Mouse (Mus musculus) cerebellum, postnatal 36 days (tissue): ENCODE measurements around the gene Ttll10.

Source experiments
- DNase-seq, 2 experiments: peaks; one replicate each; pipeline ENCODE4 v3.0.0; 2021 to 2022; ENCODE audit warnings: mixed read lengths in 2 of 2

Ttll10 gene

DNA sequence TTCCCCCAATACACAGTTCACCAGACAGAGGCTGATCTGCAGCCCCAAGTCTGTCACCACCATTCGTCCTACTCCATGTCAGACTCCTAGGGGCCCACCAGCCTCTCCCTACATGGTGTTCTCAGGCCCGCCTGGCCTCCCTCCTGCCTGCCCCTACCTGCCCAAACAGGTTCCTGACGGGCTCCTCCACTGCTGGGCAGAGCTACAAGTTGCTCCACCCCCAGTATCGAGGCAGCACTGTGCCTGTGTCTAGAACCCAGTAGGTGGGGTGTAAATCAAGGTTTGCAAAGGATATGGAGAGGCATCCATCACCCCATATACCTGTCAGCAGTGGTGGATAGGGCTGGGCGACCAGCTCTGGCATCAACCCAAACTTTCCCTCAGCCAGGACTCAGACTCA, at the start of gene Ttll10:
Ttll10 (minus strand) TSS at position 154 of the 400 bp plus-strand sequence.
- DNase-seq: no peak

DNA sequence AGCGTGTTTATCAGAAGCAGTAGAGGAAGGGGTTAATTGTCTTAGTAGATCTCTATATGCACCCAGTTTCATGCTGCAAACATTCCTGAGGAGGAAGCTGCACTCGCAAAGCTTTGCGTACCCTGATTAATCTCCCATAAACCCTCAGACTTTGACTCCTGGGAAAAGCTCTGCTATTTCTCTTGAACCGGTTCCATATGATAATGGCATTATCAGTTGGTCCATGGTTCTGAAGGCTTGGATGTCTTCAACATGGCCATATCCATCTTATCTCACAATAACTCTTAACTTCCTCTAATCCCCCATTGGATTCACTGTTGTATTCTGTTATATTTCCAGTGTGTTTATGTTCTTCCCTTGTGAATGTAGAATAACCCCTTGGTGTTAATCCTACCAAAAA, 44.1 kb upstream of the Ttll10 start:
- no peak for DNase-seq

- no peak for DNase-seq
Measured at GRCm38 (mm10) chr4:156101481-156101903, 42.3 kb upstream of the Ttll10 start.

- DNase-seq: no peak
Measured at GRCm38 (mm10) chr4:156100501-156100900, 41.3 kb upstream of the Ttll10 start.

DNA sequence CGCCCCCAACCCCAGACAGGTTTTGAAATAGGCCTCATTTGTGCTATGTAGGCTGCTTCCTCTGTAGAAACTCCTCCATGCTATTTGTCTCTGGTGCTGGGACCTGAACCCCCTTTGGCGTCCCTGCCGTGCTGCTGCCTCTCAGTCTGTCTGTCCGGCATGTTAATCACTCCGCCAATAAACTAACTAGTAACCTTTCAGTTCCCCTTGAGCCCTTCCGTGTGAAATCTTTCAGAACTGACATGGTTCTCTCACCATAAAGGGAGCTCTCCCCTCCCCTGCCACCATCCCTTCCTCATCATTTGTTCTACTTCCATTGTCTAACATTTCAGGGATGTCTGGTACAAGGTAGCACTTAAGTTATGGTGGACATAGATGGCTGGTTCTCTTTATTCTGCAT, 40.2 kb upstream of the Ttll10 start:
- DNase-seq: no peak

- no peak for DNase-seq
Measured at GRCm38 (mm10) chr4:156097770-156098366, 38.7 kb upstream of the Ttll10 start.

GRCm38 (mm10) chr4:156096191-156096590, 37.0 kb upstream of the Ttll10 start:
- no peak for DNase-seq

GRCm38 (mm10) chr4:156093758-156094157, 34.5 kb upstream of the Ttll10 start:
- DNase-seq: no peak

- no peak for DNase-seq
Measured at GRCm38 (mm10) chr4:156092765-156093164, 33.6 kb upstream of the Ttll10 start.

- DNase-seq: no peak
Measured at GRCm38 (mm10) chr4:156091236-156091635, 32.0 kb upstream of the Ttll10 start.

- no peak for DNase-seq
Measured at GRCm38 (mm10) chr4:156087398-156088087, 28.3 kb upstream of the Ttll10 start.

DNA sequence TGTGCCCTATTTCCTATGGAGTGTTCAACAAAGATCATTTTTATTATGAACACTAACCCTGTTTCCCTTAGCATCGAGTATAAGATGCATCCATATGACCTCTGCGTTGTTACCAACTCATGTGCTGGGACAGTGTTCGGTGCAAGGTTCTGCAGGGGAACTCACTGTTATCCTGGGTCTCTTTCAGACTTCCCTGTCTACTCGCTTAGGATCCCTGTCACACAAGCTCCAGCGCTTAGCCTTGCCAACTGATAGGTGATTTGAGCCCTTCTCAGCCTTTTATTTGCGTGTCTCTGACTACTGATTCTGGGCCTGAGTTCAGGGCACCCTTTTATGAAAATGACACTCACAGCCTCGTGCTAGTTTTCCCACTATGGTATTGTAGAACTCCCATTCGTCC, 26.0 kb upstream of the Ttll10 start:
- DNase-seq: no peak

GRCm38 (mm10) chr4:156084096-156084879, 25.1 kb upstream of the Ttll10 start:
- no peak for DNase-seq

DNA sequence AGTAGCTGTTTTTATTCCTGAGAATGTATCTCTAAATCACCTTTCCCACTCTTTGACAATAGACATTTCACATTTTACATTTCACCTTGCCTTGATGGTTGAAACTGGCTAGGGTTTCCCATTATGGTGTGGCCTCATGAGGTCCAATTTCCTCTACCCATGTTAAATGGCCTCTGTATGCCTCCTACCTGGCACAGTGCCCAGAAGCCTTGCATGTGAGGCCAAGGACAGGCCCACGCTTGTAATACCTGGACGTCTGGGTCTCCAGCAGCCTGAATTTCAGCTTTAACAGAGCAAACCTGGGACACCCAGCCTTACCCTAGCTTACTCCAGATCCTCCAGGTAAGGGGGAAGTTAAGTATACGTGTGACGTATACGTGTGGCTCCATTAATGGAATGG, 24.1 kb upstream of the Ttll10 start:
- peak in 1 of 2 experiments; percentile 12 for DNase-seq

DNA sequence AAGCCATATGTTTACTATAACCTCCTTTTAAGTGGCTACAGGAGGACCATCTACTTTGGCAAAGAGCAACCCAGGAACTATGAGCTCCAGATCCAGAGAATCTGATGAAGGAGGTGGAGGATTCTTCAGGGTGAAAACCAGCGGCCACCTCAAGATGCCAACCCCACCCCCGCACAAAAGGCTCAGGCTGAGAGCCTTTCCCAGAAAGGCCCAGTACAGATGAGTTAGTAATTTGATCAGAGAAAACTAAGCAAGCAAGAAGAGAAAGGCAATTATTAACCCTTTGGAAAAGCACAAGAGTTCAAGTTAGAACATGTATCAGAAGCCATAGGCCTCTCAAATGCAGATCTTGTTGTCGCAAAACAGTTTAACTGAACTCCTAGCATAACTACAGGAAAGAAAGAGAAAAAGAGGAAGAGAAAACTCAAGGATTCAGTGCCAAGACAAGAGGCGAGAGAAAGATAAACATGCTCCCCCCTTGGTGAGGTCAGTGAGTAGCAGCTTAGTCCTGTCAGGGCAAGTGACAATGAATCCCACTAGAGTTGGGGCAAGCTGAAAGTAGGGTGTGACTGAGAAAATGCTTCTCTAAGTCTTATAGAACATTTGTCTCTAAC, 23.5 kb upstream of the Ttll10 start:
- DNase-seq: no peak

DNA sequence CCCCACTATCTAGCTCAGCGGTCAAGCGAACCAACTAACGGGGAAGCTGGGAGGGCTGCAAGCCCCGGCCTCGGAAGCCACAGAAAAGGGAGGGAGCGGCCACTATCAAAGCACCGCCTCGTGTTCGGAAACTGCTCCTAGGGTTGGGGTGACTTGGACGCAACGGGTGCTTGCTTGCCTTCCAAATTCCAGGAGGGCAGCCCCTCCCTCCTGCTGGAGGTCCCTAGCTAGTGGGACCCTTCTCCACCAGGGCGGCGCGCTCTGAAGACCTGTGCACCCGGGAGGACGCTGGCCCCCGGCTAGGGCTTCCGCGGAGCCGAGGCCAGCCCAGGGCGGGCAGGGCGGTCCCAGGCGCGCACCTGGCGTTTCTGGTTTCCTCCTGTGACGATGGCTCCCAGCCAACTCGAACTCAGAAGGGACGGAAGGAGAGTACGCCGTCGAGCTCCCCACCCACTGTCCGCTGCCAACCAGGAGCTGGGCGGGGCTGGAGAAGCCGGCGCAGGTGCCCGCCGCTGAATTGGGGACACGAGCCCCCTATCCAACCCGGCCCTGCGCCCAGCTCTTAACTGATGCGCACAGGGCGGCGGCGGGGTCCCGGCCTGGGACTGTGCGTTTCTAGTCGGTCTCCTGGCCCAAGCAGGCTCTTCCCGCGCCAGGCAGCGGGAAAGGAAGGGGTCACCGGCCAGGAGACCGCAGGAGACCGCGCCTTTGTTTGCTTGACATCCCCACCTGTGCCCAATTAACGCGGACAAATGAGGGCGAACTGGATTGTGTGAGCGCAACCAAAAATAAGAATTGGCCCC, 18.5 kb upstream of the Ttll10 start:
- DNase-seq: peak; percentile 52 to 70

GRCm38 (mm10) chr4:156076911-156077382, 17.7 kb upstream of the Ttll10 start:
- peak in 1 of 2 experiments; percentile 4 for DNase-seq

DNA sequence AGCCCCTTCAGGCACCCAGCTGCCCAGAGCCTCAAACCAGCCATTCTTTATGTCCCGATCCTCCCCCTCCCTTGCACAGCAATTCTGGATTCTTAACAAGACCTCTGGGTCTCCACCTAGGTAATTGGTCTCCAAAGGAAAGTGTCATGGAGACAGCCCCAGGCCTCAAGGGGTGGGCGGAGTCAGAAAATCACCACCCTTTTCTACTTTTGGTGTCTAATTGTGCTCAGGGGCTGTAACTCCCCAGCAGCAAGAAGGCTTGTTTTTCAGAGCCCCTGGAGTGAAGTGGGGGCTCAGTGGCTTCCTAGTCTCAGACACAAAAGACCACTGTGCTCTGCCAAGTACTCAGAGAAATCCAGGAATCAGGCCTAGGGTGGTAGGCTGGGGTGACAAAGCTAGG, 11.5 kb upstream of the Ttll10 start:
- DNase-seq: no peak

GRCm38 (mm10) chr4:156070276-156070675, 11.1 kb upstream of the Ttll10 start:
- no peak for DNase-seq

- DNase-seq: no peak
Measured at GRCm38 (mm10) chr4:156069701-156070100, 10.5 kb upstream of the Ttll10 start.

DNA sequence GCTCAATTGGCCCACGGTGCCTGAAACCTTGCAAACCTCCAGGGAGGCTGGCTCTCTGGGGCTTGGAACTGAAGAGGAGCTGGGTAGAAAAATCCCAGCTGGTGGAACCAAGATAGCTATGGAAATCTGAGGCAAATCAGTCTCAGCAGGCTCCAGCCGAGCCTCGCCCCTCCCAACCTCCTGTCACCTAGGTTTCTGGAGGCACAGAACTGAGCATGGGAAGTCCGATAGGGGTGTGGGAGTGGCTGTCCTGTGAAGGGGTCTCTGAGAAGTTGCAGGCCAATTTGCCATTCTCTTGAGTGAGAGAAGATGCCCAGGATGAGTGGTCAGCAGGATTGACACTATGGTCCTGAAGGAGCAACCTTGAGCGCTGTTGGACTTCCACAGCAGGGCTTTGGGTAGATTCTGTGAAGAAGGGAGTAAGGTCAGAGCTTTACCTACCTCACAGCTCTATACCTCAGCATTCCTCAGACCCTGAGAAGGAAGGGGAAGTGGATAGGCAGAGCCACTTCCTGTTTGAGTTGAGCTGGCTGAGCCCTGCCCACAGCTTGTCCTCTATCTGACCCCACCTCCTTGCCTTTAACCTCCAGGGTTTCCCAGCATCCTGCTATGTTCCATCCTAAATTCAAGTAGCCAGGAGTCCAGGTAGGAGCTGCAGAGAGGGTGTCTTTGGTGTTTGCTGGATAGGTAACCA, 8.2 kb upstream of the Ttll10 start:
- DNase-seq: no peak
